Mouse (Mus musculus): ENCODE measurements around the gene Ldlrad3. TPM values are rescaled to one million over a fixed set of nuclear protein-coding genes. Genes with fewer than 3 reads are reported as not detected.

Gene Ldlrad3
- 58.6 TPM for polyA plus RNA-seq (2014; fragmentation: Illumina TruSeq; extraction: RNeasy Lipid Tissue Mini Kit (QIAGEN cat#74804); ENCODE audit: low read depth, low replicate concordance)

DNA sequence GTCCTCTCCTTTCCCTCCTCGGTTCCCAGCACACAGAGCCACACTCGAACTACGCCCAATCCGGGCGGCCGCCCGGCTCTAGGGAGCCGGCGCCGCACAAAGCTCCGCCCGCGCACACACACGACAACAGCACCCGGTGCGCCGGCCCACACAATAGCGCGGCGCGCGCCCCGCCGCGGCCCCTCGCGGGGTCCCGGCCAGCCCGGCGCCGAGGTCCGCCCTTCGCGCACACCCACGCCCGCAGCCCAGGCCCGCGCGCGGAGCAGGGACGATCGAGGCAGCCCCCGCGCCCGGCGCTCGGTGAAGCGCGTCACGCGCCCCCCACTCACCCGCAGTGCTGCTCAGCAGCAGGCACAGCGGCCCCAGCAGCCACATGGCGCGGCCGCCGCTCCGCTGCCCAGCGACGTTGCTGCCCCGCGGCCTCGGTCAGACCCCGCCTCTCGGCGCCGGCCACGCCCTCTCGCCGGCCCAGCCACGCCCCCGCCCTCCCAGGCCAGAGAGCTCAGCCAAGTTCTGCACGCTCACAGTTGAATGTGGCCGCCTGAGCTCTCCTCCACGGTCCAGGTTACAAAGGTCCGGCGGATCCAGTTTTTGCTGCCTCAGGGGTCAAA, at the start of gene Ldlrad3:
Gene Ldlrad3, minus strand, starts transcription at position 435 of the 611 bp plus-strand sequence.

Other genes starting within 250 kb of the Ldlrad3 start
- 85.2 TPM for gene Trim44, start 221.4 kb upstream of the Ldlrad3 start, polyA plus RNA-seq (2014; fragmentation: Illumina TruSeq; extraction: RNeasy Lipid Tissue Mini Kit (QIAGEN cat#74804); ENCODE audit: low read depth, low replicate concordance)

All from sigmoid colon, adult 10 weeks (tissue).